In the genomic region with DNA sequence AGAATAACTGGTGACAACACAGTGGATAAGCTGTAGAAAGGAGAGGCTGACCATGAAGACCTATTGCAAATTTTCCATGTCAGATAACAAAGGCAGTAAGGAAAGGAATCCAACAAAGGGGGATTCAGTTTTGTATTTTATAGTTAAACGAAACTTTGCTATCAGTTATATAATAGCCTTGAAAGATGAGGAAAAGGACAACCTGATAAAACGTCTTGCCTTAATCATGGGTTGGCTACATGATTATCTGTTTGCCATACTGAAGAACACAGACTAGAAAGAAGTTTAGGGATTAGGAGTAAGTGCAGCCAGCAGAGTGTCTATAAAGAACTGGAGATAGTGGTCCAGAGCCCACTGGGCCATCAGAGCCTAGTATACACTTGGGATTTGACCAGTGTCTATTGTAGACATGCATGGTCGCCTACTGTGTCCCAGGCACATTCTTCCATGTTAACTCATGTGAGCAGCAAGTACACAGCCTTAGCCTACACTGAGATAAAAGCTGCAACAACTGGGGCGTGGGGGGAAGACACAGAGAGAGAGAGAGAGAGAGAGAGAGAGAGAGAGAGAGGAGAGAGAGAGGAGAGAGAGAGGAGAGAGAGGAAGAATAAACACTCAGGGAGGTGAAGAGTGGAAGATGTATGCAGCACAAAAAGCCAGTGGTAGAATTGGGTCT, we compare ENCODE assay signal across 27 mouse cellular contexts.
DNase-seq lines count a peak whose midpoint lies in the region; ATAC-seq and TF ChIP-seq lines count a peak whose summit lies in the region.
"Had no signal": no experiment of that assay in that cellular context is flagged by ENCODE, and none has a peak within 500 bp of the region (broad histone marks: within the 10 kb centered on the region; RNA-seq: fewer than 3 reads in every experiment).

No protein-coding gene starts in this region.

- no peak for DNase-seq in kidney, adult 11 months
- no peak for DNase-seq in stomach, postnatal 0 days (ENCODE audit: low spot score)
- no peak for DNase-seq in left cerebral cortex, postnatal 25 days (ENCODE audit: low spot score in 2 of 2)
- DNase-seq: adrenal gland, postnatal 36 days; cerebellum, adult 18-20 months; cerebellum, postnatal 10 days; gastrocnemius, postnatal 14 days; heart, postnatal 36 days; kidney, adult 2 months; kidney, postnatal 36 days; right cerebral cortex, postnatal 4 days; thymus, adult 2 months; thymus, postnatal 36 days had no signal

- no peak for TF ChIP-seq EP300 in stomach, postnatal 0 days (optimal IDR thresholded peaks at IDR 0.05)

- TF ChIP-seq CTCF in stomach, postnatal 0 days (IDR thresholded peaks at IDR 0.05; ENCODE audit: low read depth): no peak

- no peaks in the 10 kb centered on the region for H3K9me3 ChIP-seq in kidney, embryonic 16.5 days (ENCODE audit: low read length)
- H3K9me3 ChIP-seq in intestine, embryonic 15.5 days: no peaks in the 10 kb centered on the region
- H3K9me3 ChIP-seq in stomach, postnatal 0 days (ENCODE audit: control insufficient read depth, low read length): no peaks in the 10 kb centered on the region
- H3K9me3 ChIP-seq: embryonic facial prominence, embryonic 13.5 days; heart, embryonic 15.5 days; hindbrain, embryonic 13.5 days; limb, embryonic 13.5 days; midbrain, embryonic 12.5 days; neural tube, embryonic 13.5 days had no signal

- H3K36me3 ChIP-seq in kidney, embryonic 16.5 days (ENCODE audit: insufficient read depth, low read length): no peaks in the 10 kb centered on the region
- no peaks in the 10 kb centered on the region for H3K36me3 ChIP-seq in intestine, embryonic 15.5 days
- no peaks in the 10 kb centered on the region for H3K36me3 ChIP-seq in myocyte (ENCODE audit: control insufficient read depth, insufficient read depth)
- no peaks in the 10 kb centered on the region for H3K36me3 ChIP-seq in stomach, postnatal 0 days (ENCODE audit: control insufficient read depth, insufficient read depth, low read length)
- H3K36me3 ChIP-seq: embryonic facial prominence, embryonic 13.5 days; heart, embryonic 15.5 days; hindbrain, embryonic 13.5 days; limb, embryonic 13.5 days; midbrain, embryonic 12.5 days; neural tube, embryonic 13.5 days had no signal

- H3K9ac ChIP-seq in kidney, embryonic 16.5 days (replicated peaks; ENCODE audit: low read length): no peak overlapping the region
- no peak overlapping the region for H3K9ac ChIP-seq in intestine, embryonic 15.5 days
- H3K9ac ChIP-seq in stomach, postnatal 0 days (ENCODE audit: low read length): no peak overlapping the region
- H3K9ac ChIP-seq: embryonic facial prominence, embryonic 13.5 days; heart, embryonic 15.5 days; hindbrain, embryonic 13.5 days; limb, embryonic 13.5 days; midbrain, embryonic 12.5 days; neural tube, embryonic 13.5 days had no signal

- intact Hi-C loops in left cerebral cortex, postnatal 25 days (cut with DNase I): no loop called here

- WGBS in kidney, embryonic 16.5 days: 52% methylated on average over 4 of the region's 4 CpGs
- 63% methylated on average over 4 of the region's 4 CpGs for WGBS in intestine, embryonic 15.5 days
- 66% methylated on average over 4 of the region's 4 CpGs for WGBS in stomach, postnatal 0 days

- no peak overlapping the region for H3K4me3 ChIP-seq in kidney, embryonic 16.5 days (ENCODE audit: low read length)
- H3K4me3 ChIP-seq in intestine, embryonic 15.5 days (replicated peaks): no peak overlapping the region
- no peak overlapping the region for H3K4me3 ChIP-seq in myocyte
- H3K4me3 ChIP-seq in stomach, postnatal 0 days (ENCODE audit: low read depth, low read length): no peak overlapping the region
- H3K4me3 ChIP-seq: embryonic facial prominence, embryonic 13.5 days; heart, embryonic 15.5 days; hindbrain, embryonic 13.5 days; layer of hippocampus, adult 2 months; left cerebral cortex, adult 2 months; limb, embryonic 13.5 days; midbrain, embryonic 12.5 days; neural tube, embryonic 13.5 days had no signal

- ATAC-seq in kidney, embryonic 16.5 days (ENCODE audit: low FRiP score, low TSS enrichment): peak; percentile 77; the same call in 1 of the 2 replicates
- ATAC-seq in intestine, embryonic 15.5 days: no peak
- no peak for ATAC-seq in stomach, postnatal 0 days (ENCODE audit: low FRiP score, low TSS enrichment)
- ATAC-seq in erythroid progenitor cell, adult 5-6 weeks (replicated peaks; ENCODE audit: low FRiP score, poor library complexity, severe bottlenecking): no peak
- ATAC-seq: forebrain, embryonic 16.5 days had no signal

- H3K4me2 ChIP-seq in kidney, embryonic 16.5 days (replicated peaks; ENCODE audit: low read depth, low read length): no peak overlapping the region
- no peak overlapping the region for H3K4me2 ChIP-seq in intestine, embryonic 15.5 days (replicated peaks)
- H3K4me2 ChIP-seq in myocyte (ENCODE audit: low read depth): peak overlapping the region; percentile 32
- H3K4me2 ChIP-seq in stomach, postnatal 0 days (replicated peaks; ENCODE audit: low read depth): no peak overlapping the region
- H3K4me2 ChIP-seq: embryonic facial prominence, embryonic 13.5 days; heart, embryonic 15.5 days; hindbrain, embryonic 13.5 days; limb, embryonic 13.5 days; liver, embryonic 11.5 days; midbrain, embryonic 12.5 days; neural tube, embryonic 13.5 days had no signal

- H3K27ac ChIP-seq in kidney, embryonic 16.5 days (ENCODE audit: low read length): no peak overlapping the region
- peak overlapping the region; percentile 48; the same call in 1 of the 2 replicates for H3K27ac ChIP-seq in intestine, embryonic 15.5 days
- H3K27ac ChIP-seq in stomach, postnatal 0 days (replicated peaks): peak overlapping the region; percentile 73
- H3K27ac ChIP-seq: embryonic facial prominence, embryonic 13.5 days; heart, embryonic 15.5 days; hindbrain, embryonic 13.5 days; layer of hippocampus, adult 2 months; left cerebral cortex, adult 2 months; limb, embryonic 13.5 days; midbrain, embryonic 12.5 days; neural tube, embryonic 13.5 days had no signal

- H3K4me1 ChIP-seq in kidney, embryonic 16.5 days (ENCODE audit: insufficient read depth, low read length): peaks cover 37% of the 10 kb centered on the region
- H3K4me1 ChIP-seq in intestine, embryonic 15.5 days (replicated peaks): peaks cover 29% of the 10 kb centered on the region
- H3K4me1 ChIP-seq in stomach, postnatal 0 days (replicated peaks; ENCODE audit: control insufficient read depth, insufficient read depth): peaks cover 21% of the 10 kb centered on the region

- no peaks in the 10 kb centered on the region for H3K27me3 ChIP-seq in kidney, embryonic 16.5 days (ENCODE audit: insufficient read depth, low read length)
- H3K27me3 ChIP-seq in intestine, embryonic 15.5 days (replicated peaks): no peaks in the 10 kb centered on the region
- no peaks in the 10 kb centered on the region for H3K27me3 ChIP-seq in myocyte (ENCODE audit: control insufficient read depth, insufficient read depth, insufficient read length)
- no peaks in the 10 kb centered on the region for H3K27me3 ChIP-seq in stomach, postnatal 0 days (ENCODE audit: control insufficient read depth, insufficient read depth, low read length)
- H3K27me3 ChIP-seq: embryonic facial prominence, embryonic 13.5 days; heart, embryonic 15.5 days; limb, embryonic 13.5 days had no signal

- TF ChIP-seq POLR2A in myocyte (IDR thresholded peaks at IDR 0.05; ENCODE audit: insufficient read length, low read depth): no peak

- H3K79me2 ChIP-seq in myocyte (ENCODE audit: control insufficient read depth, insufficient read depth): no peaks in the 10 kb centered on the region

- no peak overlapping the region for H3ac ChIP-seq in myocyte (ENCODE audit: control insufficient read depth, insufficient read length)

TF ChIP-seq in myocyte, 11 proteins besides CTCF, POLR2A, EP300 and RAD21:
- TF ChIP-seq CEBPB (IDR thresholded peaks at IDR 0.05; ENCODE audit: insufficient read depth, poor library complexity, severe bottlenecking): no peak
- no peak for TF ChIP-seq MAX (IDR thresholded peaks at IDR 0.05; ENCODE audit: low read depth)
- no peak for TF ChIP-seq TCF3 (IDR thresholded peaks at IDR 0.05; ENCODE audit: insufficient read length, low read depth)
- TF ChIP-seq TCF12 (IDR thresholded peaks at IDR 0.05; ENCODE audit: insufficient read depth, poor library complexity, severe bottlenecking): no peak
- no peak for TF ChIP-seq SRF (IDR thresholded peaks at IDR 0.05; ENCODE audit: control insufficient read depth, insufficient read length, low read depth)
- no peak for TF ChIP-seq MYOG (IDR thresholded peaks at IDR 0.05; ENCODE audit: control insufficient read depth in 1 of 3, insufficient read depth in 1 of 3, insufficient read length in 2 of 3, low read depth in 2 of 3)
- no peak for TF ChIP-seq USF1 (IDR thresholded peaks at IDR 0.05; ENCODE audit: low read depth)
- TF ChIP-seq E2F4 (IDR thresholded peaks at IDR 0.05; ENCODE audit: insufficient read depth): no peak
- TF ChIP-seq REST (IDR thresholded peaks at IDR 0.05; ENCODE audit: insufficient read depth, insufficient read length): no peak
- no peak for TF ChIP-seq POLR2AphosphoS2 (IDR thresholded peaks at IDR 0.05; ENCODE audit: insufficient read length, low read depth)
- no peak for TF ChIP-seq MYOD1 (IDR thresholded peaks at IDR 0.05; ENCODE audit: control insufficient read depth in 1 of 3, insufficient read length in 2 of 3, low read depth in 2 of 3)
